Mouse (Mus musculus) c-Kit-positive CD71-negative TER-119-negative erythroid progenitor cells, embryonic 14.5 days (primary cell): ENCODE measurements around the gene Celsr1.
"Not testable (repeated sequence)": the region's sequence is repeated elsewhere in the genome, so short reads cannot be mapped to it uniquely, and the experiment has no call there.

Experiments
- DNase-seq: peaks from one replicate; pipeline ENCODE4 v3.0.0-alpha.2; 2013; ENCODE audit warnings: low read depth

Celsr1 gene

GRCm38 (mm10) chr15:85892498-85893118, 141.0 kb downstream of the Celsr1 start:
- DNase-seq: no peak

DNA sequence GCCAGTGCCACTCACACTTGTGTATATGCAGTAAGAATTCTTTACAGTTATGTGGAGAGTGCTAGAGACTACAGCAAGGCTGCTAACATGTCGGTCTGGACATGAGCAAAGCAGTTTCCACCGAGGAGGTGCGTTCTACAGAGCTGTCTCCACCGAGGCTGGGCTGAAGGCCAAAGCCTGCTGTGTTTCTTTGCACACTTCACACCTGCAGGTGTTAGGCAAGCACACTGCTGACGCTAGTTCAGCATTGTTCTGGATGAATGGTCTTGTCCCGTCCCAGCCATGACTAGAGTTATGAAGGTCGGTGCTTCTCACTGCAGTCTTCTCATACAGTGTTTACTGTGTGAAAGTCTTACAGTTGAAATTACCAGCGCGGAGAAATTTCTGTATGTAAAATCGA, 141.6 kb downstream of the Celsr1 start:
- no peak for DNase-seq

DNA sequence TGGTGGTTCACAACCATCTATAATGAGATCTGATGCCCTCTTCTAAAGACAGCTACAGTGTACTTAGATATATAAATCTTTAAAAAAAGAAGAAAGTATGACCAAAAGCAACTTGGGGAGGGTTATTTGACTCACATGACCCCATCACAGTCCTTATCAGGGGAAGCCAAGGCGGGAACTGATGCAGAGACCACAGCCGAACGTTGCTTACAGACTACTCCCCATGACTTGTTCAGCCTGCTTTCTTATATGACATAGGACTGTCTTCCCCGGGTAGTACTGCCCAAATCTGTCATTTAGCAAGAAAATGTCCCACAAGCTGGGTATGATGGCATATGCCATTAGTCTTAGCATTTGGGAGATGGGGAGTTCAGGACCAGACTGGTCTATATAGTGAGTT, 144.3 kb downstream of the Celsr1 start:
- DNase-seq: no peak

DNA sequence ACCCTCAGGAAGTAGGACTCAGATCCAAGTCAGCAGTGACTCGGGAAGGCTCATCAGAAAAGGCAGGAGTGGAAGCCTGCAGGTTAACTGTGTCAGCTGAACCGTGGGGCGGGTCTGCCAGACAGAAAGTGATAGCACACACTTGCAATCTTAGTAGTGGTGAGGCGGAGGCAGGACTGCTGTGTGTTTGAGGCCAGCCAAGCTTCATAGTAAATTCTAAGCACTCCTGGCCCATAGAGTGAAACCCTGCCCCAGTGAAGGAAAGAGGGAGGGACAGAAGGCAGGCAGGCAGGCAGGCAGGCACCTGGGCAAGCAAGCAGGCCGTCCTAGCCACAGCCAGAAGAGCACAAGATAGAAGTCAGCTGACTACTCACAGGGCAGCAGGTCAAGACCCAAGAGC, 148.0 kb downstream of the Celsr1 start:
- no peak for DNase-seq

DNA sequence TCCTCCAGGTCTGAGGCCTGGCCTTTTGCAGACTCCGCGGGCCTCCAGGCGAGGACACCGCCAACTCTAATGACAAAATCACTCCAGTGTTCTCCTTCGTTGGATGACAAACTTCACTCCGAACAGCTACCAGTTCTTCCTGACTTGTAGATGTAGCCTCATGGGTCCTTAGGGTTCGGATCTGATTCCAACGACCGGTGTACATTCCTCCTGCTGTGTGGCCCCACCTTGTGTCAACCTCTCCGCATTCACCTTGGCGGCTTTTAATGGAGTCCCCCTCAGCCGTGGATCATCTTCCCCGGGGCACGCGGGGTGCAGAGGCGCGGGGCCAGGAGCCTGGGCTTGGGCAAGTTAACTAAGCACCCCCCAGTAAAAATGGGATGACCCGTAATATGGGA, 154.1 kb downstream of the Celsr1 start:
- DNase-seq: no peak

GRCm38 (mm10) chr15:85878848-85879497, 154.6 kb downstream of the Celsr1 start, which contains the start of gene Trmu:
Gene Trmu (plus strand): TSS chr15:85879312.
- DNase-seq: peak; percentile 79

- DNase-seq: no peak
These were observed 156.2 kb downstream of the Celsr1 start for GRCm38 (mm10) chr15:85877336-85877735.

- peak; percentile 67 for DNase-seq
These were observed 165.9 kb downstream of the Celsr1 start for GRCm38 (mm10) chr15:85867696-85868095.

- not testable (repeated sequence) for DNase-seq
These were observed 167.7 kb downstream of the Celsr1 start for GRCm38 (mm10) chr15:85865913-85866312.

GRCm38 (mm10) chr15:85859490-85860031, 174.0 kb downstream of the Celsr1 start, which contains the start of gene Gtse1:
Gene Gtse1 (plus strand): TSS chr15:85859745.
- DNase-seq: peak; percentile 90

DNA sequence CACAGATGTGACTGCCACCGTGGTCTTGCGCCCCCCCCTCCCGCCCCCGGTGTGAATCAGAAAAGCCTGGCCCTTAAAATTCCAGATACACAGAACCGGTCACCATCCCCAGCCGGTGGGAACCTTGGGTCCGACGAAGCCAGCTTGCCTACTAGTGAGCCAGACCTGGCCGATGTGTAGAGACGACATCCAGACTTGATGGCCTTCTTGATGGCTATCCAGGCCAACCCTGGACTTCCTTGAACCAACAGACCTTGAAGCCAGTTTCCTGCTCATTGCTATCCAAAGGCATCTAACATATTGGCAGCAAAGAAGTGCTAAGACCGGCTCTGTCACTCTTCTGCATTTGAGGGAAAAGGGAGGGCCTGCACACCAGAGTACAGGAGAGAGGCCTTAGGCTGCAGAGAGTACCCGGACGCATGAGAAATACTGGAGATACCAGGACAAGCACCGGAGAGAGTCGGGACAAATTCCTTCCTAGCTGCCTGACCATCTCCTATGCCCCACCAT, 174.5 kb downstream of the Celsr1 start:
- DNase-seq: no peak

GRCm38 (mm10) chr15:85851656-85852392, 181.8 kb downstream of the Celsr1 start:
- DNase-seq: no peak
